Mouse (Mus musculus) E14TG2a.4 (cell line): ENCODE data around the gene Efna5.

Source experiments
- CTCF ChIP-seq: conservative IDR thresholded peaks from 2 replicates; pipeline ENCODE4 v1.5.1; 2014; ENCODE audit warnings: low read length
- NANOG ChIP-seq: IDR thresholded peaks from 2 replicates; pipeline ENCODE4 v1.6.1; 2014; ENCODE audit warnings: borderline replicate concordance, low read length, mixed read lengths
- POU5F1 ChIP-seq: IDR thresholded peaks from 2 replicates; pipeline ENCODE4 v1.6.1; 2014; ENCODE audit warnings: low read length, borderline replicate concordance

- TF ChIP-seq CTCF (no peak), POU5F1 (no peak), NANOG (no peak)
Observed at GRCm38 (mm10) chr17:62797272-62797671, 83.8 kb downstream of the Efna5 start.
